Mouse (Mus musculus): ENCODE data around the gene Otp. TPM values are rescaled to one million over a fixed set of nuclear protein-coding genes. Genes with fewer than 3 reads are reported as not detected.

Otp gene
- polyA plus RNA-seq, 1 experiment, result 0.04 TPM

GRCm38 (mm10) chr13:94881201-94881600 is 5.8 kb downstream of the Otp start:
- no peak overlapping the region for H3K4me3 ChIP-seq (ENCODE audit: insufficient read depth, low read length)
- H3K4me1 ChIP-seq (ENCODE audit: control insufficient read depth, insufficient read depth, low read length), result no peaks in the 10 kb centered on the region
- TF ChIP-seq CTCF (IDR thresholded peaks at IDR 0.05; ENCODE audit: extremely low read depth, insufficient read depth, low read length) (no peak), POLR2A (IDR thresholded peaks at IDR 0.05; ENCODE audit: extremely low read depth, insufficient read depth, low read length) (no peak)
- H3K27ac ChIP-seq (ENCODE audit: insufficient read depth, low read length), result no peak overlapping the region

- Histone ChIP-seq H3K27ac (ENCODE audit: insufficient read depth, low read length) (no peak overlapping the region), H3K4me1 (ENCODE audit: control insufficient read depth, insufficient read depth, low read length) (no peaks in the 10 kb centered on the region), H3K4me3 (ENCODE audit: insufficient read depth, low read length) (no peak overlapping the region)
- TF ChIP-seq POLR2A (IDR thresholded peaks at IDR 0.05; ENCODE audit: extremely low read depth, insufficient read depth, low read length), result no peak
- no peak for TF ChIP-seq CTCF (IDR thresholded peaks at IDR 0.05; ENCODE audit: extremely low read depth, insufficient read depth, low read length)
Observed at GRCm38 (mm10) chr13:94882221-94882620, 6.8 kb downstream of the Otp start.

- Histone ChIP-seq H3K4me3 (ENCODE audit: insufficient read depth, low read length) (no peak overlapping the region), H3K27ac (ENCODE audit: insufficient read depth, low read length) (no peak overlapping the region), H3K4me1 (ENCODE audit: control insufficient read depth, insufficient read depth, low read length) (no peaks in the 10 kb centered on the region)
- TF ChIP-seq CTCF (IDR thresholded peaks at IDR 0.05; ENCODE audit: extremely low read depth, insufficient read depth, low read length), result no peak
Observed at GRCm38 (mm10) chr13:94882711-94883145, 7.3 kb downstream of the Otp start.

GRCm38 (mm10) chr13:94883163-94883965 is 8.0 kb downstream of the Otp start:
- Histone ChIP-seq H3K4me3 (ENCODE audit: insufficient read depth, low read length) (no peak overlapping the region), H3K27ac (ENCODE audit: insufficient read depth, low read length) (no peak overlapping the region), H3K4me1 (ENCODE audit: control insufficient read depth, insufficient read depth, low read length) (no peaks in the 10 kb centered on the region)
- no peak for TF ChIP-seq CTCF (IDR thresholded peaks at IDR 0.05; ENCODE audit: extremely low read depth, insufficient read depth, low read length)
- TF ChIP-seq POLR2A (IDR thresholded peaks at IDR 0.05; ENCODE audit: extremely low read depth, insufficient read depth, low read length), result no peak

GRCm38 (mm10) chr13:94883966-94884960 is 8.9 kb downstream of the Otp start:
- Histone ChIP-seq H3K4me1 (ENCODE audit: control insufficient read depth, insufficient read depth, low read length) (no peaks in the 10 kb centered on the region), H3K4me3 (ENCODE audit: insufficient read depth, low read length) (no peak overlapping the region), H3K27ac (ENCODE audit: insufficient read depth, low read length) (no peak overlapping the region)
- no peak for TF ChIP-seq CTCF (IDR thresholded peaks at IDR 0.05; ENCODE audit: extremely low read depth, insufficient read depth, low read length)
- TF ChIP-seq POLR2A (IDR thresholded peaks at IDR 0.05; ENCODE audit: extremely low read depth, insufficient read depth, low read length), result no peak

GRCm38 (mm10) chr13:94885291-94886235 is 10.2 kb downstream of the Otp start:
- Histone ChIP-seq H3K27ac (ENCODE audit: insufficient read depth, low read length) (no peak overlapping the region), H3K4me1 (ENCODE audit: control insufficient read depth, insufficient read depth, low read length) (no peaks in the 10 kb centered on the region), H3K4me3 (ENCODE audit: insufficient read depth, low read length) (no peak overlapping the region)
- TF ChIP-seq CTCF (IDR thresholded peaks at IDR 0.05; ENCODE audit: extremely low read depth, insufficient read depth, low read length) (no peak), POLR2A (IDR thresholded peaks at IDR 0.05; ENCODE audit: extremely low read depth, insufficient read depth, low read length) (no peak)

- H3K27ac ChIP-seq (ENCODE audit: insufficient read depth, low read length), result no peak overlapping the region
- TF ChIP-seq CTCF (IDR thresholded peaks at IDR 0.05; ENCODE audit: extremely low read depth, insufficient read depth, low read length) (no peak), POLR2A (IDR thresholded peaks at IDR 0.05; ENCODE audit: extremely low read depth, insufficient read depth, low read length) (no peak)
- no peak overlapping the region for H3K4me3 ChIP-seq (ENCODE audit: insufficient read depth, low read length)
- no peaks in the 10 kb centered on the region for H3K4me1 ChIP-seq (ENCODE audit: control insufficient read depth, insufficient read depth, low read length)
Observed at GRCm38 (mm10) chr13:94907841-94908240, 32.4 kb downstream of the Otp start.

- TF ChIP-seq POLR2A (IDR thresholded peaks at IDR 0.05; ENCODE audit: extremely low read depth, insufficient read depth, low read length), result no peak
- TF ChIP-seq CTCF (IDR thresholded peaks at IDR 0.05; ENCODE audit: extremely low read depth, insufficient read depth, low read length), result no peak
- Histone ChIP-seq H3K4me1 (ENCODE audit: control insufficient read depth, insufficient read depth, low read length) (no peaks in the 10 kb centered on the region), H3K4me3 (ENCODE audit: insufficient read depth, low read length) (no peak overlapping the region), H3K27ac (ENCODE audit: insufficient read depth, low read length) (no peak overlapping the region)
Observed at GRCm38 (mm10) chr13:94912961-94913360, 37.6 kb downstream of the Otp start.

- H3K4me3 ChIP-seq (ENCODE audit: insufficient read depth, low read length), result no peak overlapping the region
- no peak for TF ChIP-seq POLR2A (IDR thresholded peaks at IDR 0.05; ENCODE audit: extremely low read depth, insufficient read depth, low read length)
- TF ChIP-seq CTCF (IDR thresholded peaks at IDR 0.05; ENCODE audit: extremely low read depth, insufficient read depth, low read length), result no peak
- no peaks in the 10 kb centered on the region for H3K4me1 ChIP-seq (ENCODE audit: control insufficient read depth, insufficient read depth, low read length)
- no peak overlapping the region for H3K27ac ChIP-seq (ENCODE audit: insufficient read depth, low read length)
Observed at GRCm38 (mm10) chr13:94915654-94916053, 40.3 kb downstream of the Otp start.
